Comparison of ENCODE assay signal across 33 mouse cellular contexts in the genomic region with DNA sequence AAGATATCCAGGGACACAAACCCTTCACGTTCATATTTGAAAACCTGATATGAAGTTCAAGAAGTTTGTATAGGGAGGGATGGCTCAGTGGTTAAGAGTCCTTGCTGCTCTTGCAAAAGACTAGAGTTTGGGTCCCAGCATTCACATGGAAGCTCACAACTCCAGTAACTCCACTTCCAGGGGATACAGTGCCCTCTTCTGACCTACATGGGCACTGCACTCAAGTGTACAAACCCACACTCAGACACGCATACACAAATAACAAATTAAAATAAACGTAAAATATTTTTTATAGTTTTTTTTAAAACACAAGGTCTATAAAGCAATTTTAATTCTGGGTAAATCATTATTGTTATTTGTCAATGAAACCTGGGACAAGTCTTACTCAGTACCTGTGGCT. TPM values are rescaled to one million over a fixed set of nuclear protein-coding genes. Genes with fewer than 3 reads are reported as not detected.
DNase-seq lines count a peak whose midpoint lies in the region; ATAC-seq and TF ChIP-seq lines count a peak whose summit lies in the region.
"Had no signal": no experiment of that assay in that cellular context is flagged by ENCODE, and none has a peak within 500 bp of the region (broad histone marks: within the 10 kb centered on the region; RNA-seq: fewer than 3 reads in every experiment).

No protein-coding gene starts in this region.

- H3K4me2 ChIP-seq in liver, embryonic 11.5 days = no peak overlapping the region
- no peak overlapping the region for H3K4me2 ChIP-seq in midbrain, embryonic 16.5 days (ENCODE audit: low read length)
- H3K4me2 ChIP-seq in forebrain, postnatal 0 days (ENCODE audit: low read depth) = no peak overlapping the region
- H3K4me2 ChIP-seq: heart, embryonic 15.5 days; hindbrain, embryonic 14.5 days; lung, embryonic 15.5 days; neural tube, embryonic 12.5 days had no signal

- ATAC-seq in liver, embryonic 11.5 days (replicated peaks; ENCODE audit: low FRiP score) = no peak
- no peak for ATAC-seq in midbrain, embryonic 16.5 days
- no peak for ATAC-seq in forebrain, postnatal 0 days
- ATAC-seq: CD4-positive, CD25-positive, alpha-beta regulatory T cell, adult 4 months; forebrain, embryonic 14.5 days; inflammation-experienced regulatory T-cells, adult 6 months had no signal

- TF ChIP-seq CTCF in gastrocnemius, adult 2 months (IDR thresholded peaks at IDR 0.05) = peak; percentile 19; the same call in 1 of the 2 replicates
- TF ChIP-seq CTCF in forebrain, postnatal 0 days (IDR thresholded peaks at IDR 0.05; ENCODE audit: low read depth) = no peak

- H3K27me3 ChIP-seq in liver, embryonic 11.5 days (replicated peaks; ENCODE audit: control insufficient read depth, insufficient read depth, low read length) = no peaks in the 10 kb centered on the region
- no peaks in the 10 kb centered on the region for H3K27me3 ChIP-seq in midbrain, embryonic 16.5 days (ENCODE audit: control insufficient read depth, insufficient read depth, low read depth, low read length)
- H3K27me3 ChIP-seq in forebrain, postnatal 0 days (ENCODE audit: insufficient read depth, low read length) = no peaks in the 10 kb centered on the region
- H3K27me3 ChIP-seq: heart, embryonic 15.5 days; lung, embryonic 15.5 days; neural tube, embryonic 12.5 days had no signal

- DNase-seq in gastrocnemius, adult 2 months = no peak
- DNase-seq in gastrocnemius, postnatal 14 days = no peak
- DNase-seq in liver = peak; percentile 14
- no peak for DNase-seq in liver, embryonic 11.5 days (ENCODE audit: low spot score)
- DNase-seq in ZHBTc4 (ENCODE audit: low read depth, low spot score) = peak; percentile 46
- no peak for DNase-seq in kidney, postnatal 4 days
- no peak for DNase-seq in forebrain, postnatal 0 days
- DNase-seq: adrenal gland, postnatal 36 days; cerebellum, adult 11-12 months; cerebellum, postnatal 36 days; embryo, embryonic 11 days; gastrocnemius, postnatal 25 days; heart, postnatal 4 days; kidney, adult 9 months; kidney, postnatal 25 days; layer of hippocampus, adult 9-11 months; lung, postnatal 36 days; midbrain, embryonic 14.5 days; right cerebral cortex, postnatal 14 days had no signal

- no peak overlapping the region for H3K27ac ChIP-seq in gastrocnemius, adult 2 months
- no peak overlapping the region for H3K27ac ChIP-seq in liver, embryonic 11.5 days (ENCODE audit: low read depth, low read length)
- H3K27ac ChIP-seq in midbrain, embryonic 16.5 days (ENCODE audit: low read length) = no peak overlapping the region
- no peak overlapping the region for H3K27ac ChIP-seq in forebrain, postnatal 0 days (ENCODE audit: low read depth, low read length)
- H3K27ac ChIP-seq: heart, embryonic 15.5 days; hindbrain, embryonic 14.5 days; limb, embryonic 10.5 days; lung, embryonic 15.5 days; neural tube, embryonic 12.5 days had no signal

- no peaks in the 10 kb centered on the region for H3K36me3 ChIP-seq in liver, embryonic 11.5 days (ENCODE audit: control insufficient read depth, insufficient read depth, low read length)
- no peaks in the 10 kb centered on the region for H3K36me3 ChIP-seq in midbrain, embryonic 16.5 days (ENCODE audit: control insufficient read depth, insufficient read depth, low read length)
- no peaks in the 10 kb centered on the region for H3K36me3 ChIP-seq in forebrain, postnatal 0 days (ENCODE audit: insufficient read depth)
- H3K36me3 ChIP-seq: heart, embryonic 15.5 days; limb, embryonic 10.5 days; lung, embryonic 15.5 days; neural tube, embryonic 12.5 days had no signal

- H3K9me3 ChIP-seq in liver, embryonic 11.5 days (ENCODE audit: control insufficient read depth, low read length) = no peaks in the 10 kb centered on the region
- H3K9me3 ChIP-seq in midbrain, embryonic 16.5 days (replicated peaks; ENCODE audit: control insufficient read depth, low read length, poor library complexity, severe bottlenecking) = no peaks in the 10 kb centered on the region
- H3K9me3 ChIP-seq in forebrain, postnatal 0 days (ENCODE audit: low read length) = no peaks in the 10 kb centered on the region
- H3K9me3 ChIP-seq: heart, embryonic 15.5 days; limb, embryonic 10.5 days; lung, embryonic 15.5 days; neural tube, embryonic 12.5 days had no signal

- no peak overlapping the region for H3K4me3 ChIP-seq in gastrocnemius, adult 2 months
- H3K4me3 ChIP-seq in liver, embryonic 11.5 days (ENCODE audit: low read depth, low read length) = no peak overlapping the region
- H3K4me3 ChIP-seq in midbrain, embryonic 16.5 days (ENCODE audit: low read depth, low read length) = no peak overlapping the region
- no peak overlapping the region for H3K4me3 ChIP-seq in forebrain, postnatal 0 days (ENCODE audit: low read depth, low read length)
- H3K4me3 ChIP-seq: heart, embryonic 15.5 days; limb, embryonic 10.5 days; lung, embryonic 15.5 days; neural tube, embryonic 12.5 days had no signal

- no peak overlapping the region for H3K9ac ChIP-seq in liver, embryonic 11.5 days (ENCODE audit: low read depth, low read length)
- no peak overlapping the region for H3K9ac ChIP-seq in midbrain, embryonic 16.5 days (ENCODE audit: low read depth, low read length)
- H3K9ac ChIP-seq in forebrain, postnatal 0 days = no peak overlapping the region
- H3K9ac ChIP-seq: heart, embryonic 15.5 days; hindbrain, embryonic 14.5 days; lung, embryonic 15.5 days; neural tube, embryonic 12.5 days had no signal

- intact Hi-C loops in gastrocnemius, adult 2 months (cut with DNase I) = no loop called here
- intact Hi-C loops in gastrocnemius, postnatal 14 days (cut with DNase I; ENCODE audit: low total_unique reads) = no loop called here

- H3K4me1 ChIP-seq in liver, embryonic 11.5 days (replicated peaks; ENCODE audit: control insufficient read depth, insufficient read depth, low read length) = no peaks in the 10 kb centered on the region
- no peaks in the 10 kb centered on the region for H3K4me1 ChIP-seq in midbrain, embryonic 16.5 days (ENCODE audit: control insufficient read depth, insufficient read depth, low read length)
- no peaks in the 10 kb centered on the region for H3K4me1 ChIP-seq in forebrain, postnatal 0 days (ENCODE audit: insufficient read depth)
- H3K4me1 ChIP-seq: neural tube, embryonic 12.5 days had no signal

- 85% methylated on average over 3 of the region's 3 CpGs for WGBS in liver, embryonic 11.5 days
- WGBS in midbrain, embryonic 16.5 days = 90% methylated on average over 3 of the region's 3 CpGs
- 89% methylated on average over 3 of the region's 3 CpGs for WGBS in forebrain, postnatal 0 days

RNA-seq across cellular contexts. Expression of gene Tgm5, which starts 2.9 kb away (rescaled TPM):
- under 1 TPM in 1 of 2 experiments, not detected in 1; 0.11 TPM for total RNA-seq in gastrocnemius, adult 2 months (2021)
- not detected for total RNA-seq in gastrocnemius, postnatal 14 days (2021)
- 0.16 and 0.38 TPM in 2 replicates for polyA plus RNA-seq in liver, embryonic 11.5 days (2014; fragmentation: Nextera tagmentation; extraction: Ambion mirVana)
- 0.07 and 0.09 TPM in 2 replicates for polyA plus RNA-seq in midbrain, embryonic 16.5 days (2015; fragmentation: Nextera tagmentation; extraction: Ambion mirVana)
- not detected in 2 replicates for total RNA-seq in forebrain, postnatal 0 days (2014; rRNA removed)
- 0.07 TPM in 1 of 2 replicates, not detected in the other for polyA plus RNA-seq in forebrain, postnatal 0 days (2015; fragmentation: Nextera tagmentation; extraction: Ambion mirVana)
- total RNA-seq: adrenal gland, adult 18-20 months; adrenal gland, postnatal 36 days; gastrocnemius, postnatal 25 days; heart, adult 8-10 months; heart, postnatal 4 days; liver, adult 2 months; megakaryocyte-erythroid progenitor cell, adult 5-6 weeks had no signal
- polyA plus RNA-seq: CD4-positive, CD25-positive, alpha-beta regulatory T cell, adult 4 months; forebrain, embryonic 14.5 days; heart, embryonic 15.5 days; inflammation-experienced regulatory T-cells, adult 6 months; limb, embryonic 10.5 days; liver, adult 2 months; midbrain, embryonic 14.5 days had no signal

RNA-seq across cellular contexts. Expression of gene Tgm7, which starts 21.1 kb away (rescaled TPM):
- total RNA-seq in gastrocnemius, adult 2 months (2021) = not detected
- total RNA-seq in gastrocnemius, postnatal 14 days (2021) = not detected
- polyA plus RNA-seq in liver, embryonic 11.5 days (2014; fragmentation: Nextera tagmentation; extraction: Ambion mirVana) = not detected in 2 replicates
- polyA plus RNA-seq in midbrain, embryonic 16.5 days (2015; fragmentation: Nextera tagmentation; extraction: Ambion mirVana) = not detected in 2 replicates
- not detected in 2 replicates for total RNA-seq in forebrain, postnatal 0 days (2014; rRNA removed)
- polyA plus RNA-seq in forebrain, postnatal 0 days (2015; fragmentation: Nextera tagmentation; extraction: Ambion mirVana) = not detected in 2 replicates
- total RNA-seq: adrenal gland, adult 18-20 months; adrenal gland, postnatal 36 days; gastrocnemius, postnatal 25 days; heart, adult 8-10 months; heart, postnatal 4 days; megakaryocyte-erythroid progenitor cell, adult 5-6 weeks had no signal
- polyA plus RNA-seq: embryonic facial prominence, embryonic 14.5 days; forebrain, embryonic 14.5 days; heart, embryonic 15.5 days; hindbrain, embryonic 14.5 days; inflammation-experienced regulatory T-cells, adult 6 months; limb, embryonic 10.5 days; liver, adult 2 months; midbrain, embryonic 14.5 days; neural tube, embryonic 12.5 days had no signal

RNA-seq across cellular contexts. Expression of gene Epb42, which starts 51.6 kb away (rescaled TPM):
- not detected for total RNA-seq in gastrocnemius, adult 2 months (2021)
- total RNA-seq in gastrocnemius, postnatal 14 days (2021) = not detected
- 61.3 and 70.2 TPM in 2 replicates for polyA plus RNA-seq in liver, embryonic 11.5 days (2014; fragmentation: Nextera tagmentation; extraction: Ambion mirVana)
- polyA plus RNA-seq in midbrain, embryonic 16.5 days (2015; fragmentation: Nextera tagmentation; extraction: Ambion mirVana) = 0.16 and 0.25 TPM in 2 replicates
- total RNA-seq in forebrain, postnatal 0 days (2014; rRNA removed) = 0.46 TPM in 1 of 2 replicates, not detected in the other
- polyA plus RNA-seq in forebrain, postnatal 0 days (2015; fragmentation: Nextera tagmentation; extraction: Ambion mirVana) = 0.06 TPM in 1 of 2 replicates, not detected in the other
- total RNA-seq: adrenal gland, postnatal 36 days; liver, adult 2 months had no signal

RNA-seq across cellular contexts. Expression of gene Adal, which starts 51.7 kb away (rescaled TPM):
- 10 to 100 TPM; 12.4 to 17.1 TPM for total RNA-seq in gastrocnemius, adult 2 months (2021)
- total RNA-seq in gastrocnemius, postnatal 14 days (2021) = 10 to 100 TPM; 12.7 to 13.5 TPM
- 17.8 and 18.5 TPM in 2 replicates for polyA plus RNA-seq in liver, embryonic 11.5 days (2014; fragmentation: Nextera tagmentation; extraction: Ambion mirVana)
- 24.3 and 30.3 TPM in 2 replicates for polyA plus RNA-seq in midbrain, embryonic 16.5 days (2015; fragmentation: Nextera tagmentation; extraction: Ambion mirVana)
- total RNA-seq in forebrain, postnatal 0 days (2014; rRNA removed) = 21.8 and 24.2 TPM in 2 replicates
- 19.4 and 23.4 TPM in 2 replicates for polyA plus RNA-seq in forebrain, postnatal 0 days (2015; fragmentation: Nextera tagmentation; extraction: Ambion mirVana)

RNA-seq across cellular contexts. Expression of gene Lcmt2, which starts 51.9 kb away (rescaled TPM):
- total RNA-seq in gastrocnemius, adult 2 months (2021) = 1 to 10 TPM; 3.1 to 4.4 TPM
- 1 to 10 TPM; 4.6 to 4.7 TPM for total RNA-seq in gastrocnemius, postnatal 14 days (2021)
- polyA plus RNA-seq in liver, embryonic 11.5 days (2014; fragmentation: Nextera tagmentation; extraction: Ambion mirVana) = 16.8 and 17.1 TPM in 2 replicates
- 20.3 and 20.4 TPM in 2 replicates for polyA plus RNA-seq in midbrain, embryonic 16.5 days (2015; fragmentation: Nextera tagmentation; extraction: Ambion mirVana)
- 8.6 and 12.0 TPM in 2 replicates for total RNA-seq in forebrain, postnatal 0 days (2014; rRNA removed)
- 13.2 and 16.3 TPM in 2 replicates for polyA plus RNA-seq in forebrain, postnatal 0 days (2015; fragmentation: Nextera tagmentation; extraction: Ambion mirVana)

Comparison
In these comparisons a context has a peak if more than half of its experiments do, and no peak if none do; other contexts are left out.
1. DNase-seq: peak in liver (single experiment) and ZHBTc4 (single experiment); none in gastrocnemius, adult 2 months (single experiment), gastrocnemius, postnatal 14 days (single experiment), liver, embryonic 11.5 days (single experiment), kidney, postnatal 4 days (0 of 2) and forebrain, postnatal 0 days (single experiment).